Mouse (Mus musculus) embryonic facial prominence, embryonic 13.5 days (tissue): Measurements from ENCODE around the gene 4933406M09Rik. TPM values are rescaled to one million over a fixed set of nuclear protein-coding genes. Genes with fewer than 3 reads are reported as not detected.
A peak's percentile ranks its signal among the peaks of the same experiment; 100 is the strongest.

ENCODE experiments used
- ATAC-seq: fragments of 200-750 bp; cut with Nextera tagmentation; 2 replicates; pipeline ENCODE4 v1.8.0; 2017; ENCODE audit warnings: low read depth; ENCODE audit not compliant: insufficient number of reproducible peaks, insufficient read depth, low FRiP score, low TSS enrichment
- H3K27ac ChIP-seq: fragments of 300-500 bp; sonication (generic); 2 replicates; pipeline ENCODE4 v1.5.1; 2015; ENCODE audit warnings: moderate library complexity, mild to moderate bottlenecking, inconsistent platforms
- H3K27me3 ChIP-seq: fragments of 300-500 bp; sonication (generic); 2 replicates; pipeline ENCODE4 v1.6.1; 2015; ENCODE audit warnings: mild to moderate bottlenecking, inconsistent platforms
- H3K36me3 ChIP-seq: fragments of 300-500 bp; sonication (generic); 2 replicates; pipeline ENCODE4 v1.6.1; 2015; ENCODE audit warnings: mild to moderate bottlenecking, inconsistent platforms
- H3K4me1 ChIP-seq: fragments of 300-500 bp; sonication (generic); 2 replicates; pipeline ENCODE4 v1.6.1; 2015; ENCODE audit warnings: inconsistent platforms
- H3K4me2 ChIP-seq: fragments of 300-500 bp; sonication (generic); 2 replicates; pipeline ENCODE4 v1.6.1; 2015; ENCODE audit warnings: moderate library complexity, mild to moderate bottlenecking, inconsistent platforms
- H3K4me3 ChIP-seq: fragments of 300-500 bp; sonication (generic); 2 replicates; pipeline ENCODE4 v1.5.1; 2015; ENCODE audit warnings: mild to moderate bottlenecking, inconsistent platforms
- H3K9ac ChIP-seq: fragments of 300-500 bp; sonication (generic); 2 replicates; pipeline ENCODE4 v1.6.1; 2015; ENCODE audit warnings: mild to moderate bottlenecking, inconsistent platforms
- H3K9me3 ChIP-seq: fragments of 300-500 bp; sonication (generic); 2 replicates; pipeline ENCODE4 v1.6.1; 2016; ENCODE audit warnings: inconsistent platforms
- WGBS: fragments of 180-500 bp; shearing (Covaris S2); methylation state at CpG from one replicate; pipeline ENCODE4 v1.1.7; 2015; ENCODE audit warnings: mixed read lengths; 5-methylcytosine and 5-hydroxymethylcytosine counted together
- polyA plus RNA-seq: library from polyadenylated mRNA; unstranded; fragments of >200 nt; fragmentation: Nextera tagmentation; extraction: Ambion mirVana; gene quantifications from 2 replicates; pipeline ENCODE4 v1.2.1, GENCODE M21; 2015

Gene 4933406M09Rik
- polyA plus RNA-seq: not detected in 2 replicates

GRCm38 (mm10) chr1:134385666-134386065, at the start of gene 4933406M09Rik:
Gene 4933406M09Rik, plus strand, starts transcription at chr1:134385940.
- Histone ChIP-seq H3K4me1 (peaks cover 9% of the 10 kb centered on the region), H3K27ac (no peak within 1 kb of the TSS), H3K9ac (no peak within 1 kb of the TSS), H3K36me3 (no peaks in the 10 kb centered on the region), H3K27me3 (no peaks in the 10 kb centered on the region), H3K4me3 (no peak within 1 kb of the TSS), H3K4me2 (no peak within 1 kb of the TSS), H3K9me3 (no peaks in the 10 kb centered on the region)
- WGBS: 95% methylated on average over 1 of the region's 1 CpGs
- ATAC-seq: no peak

DNA sequence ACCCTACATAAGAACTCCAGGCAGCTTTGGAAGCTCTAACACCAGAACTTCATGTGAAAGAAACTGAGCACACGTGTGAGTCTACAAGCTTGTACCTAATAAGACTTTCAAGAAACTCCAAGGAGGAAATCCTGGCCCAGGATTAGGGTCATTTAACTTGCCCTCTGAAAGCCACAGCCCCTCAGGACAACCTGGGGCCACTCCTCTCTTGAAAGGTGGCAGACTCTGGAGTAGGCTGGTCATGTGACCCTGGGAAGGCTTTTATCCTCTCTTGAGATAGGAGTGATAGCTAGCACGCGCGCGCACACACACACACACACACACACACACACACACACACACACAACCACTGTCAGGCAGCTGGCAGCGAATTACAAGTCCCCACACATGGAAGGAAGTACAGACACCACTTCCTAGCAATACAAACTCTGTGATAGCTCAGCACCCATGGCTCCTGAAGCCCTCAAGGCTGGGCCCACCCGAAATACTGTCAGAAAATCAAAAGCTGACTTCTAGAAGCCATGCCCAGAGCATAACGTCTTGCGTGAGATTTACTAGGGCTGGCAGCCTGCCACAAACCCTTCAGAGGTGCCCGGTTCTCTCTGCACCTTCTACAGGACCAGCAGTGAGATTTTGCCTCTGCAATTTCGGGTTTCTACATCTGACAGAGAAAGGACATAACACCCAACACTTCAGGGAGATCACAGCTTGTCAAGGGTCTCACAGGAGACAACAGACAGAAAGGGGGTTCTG, 48.6 kb upstream of the 4933406M09Rik start:
- H3K9me3 ChIP-seq: no peaks in the 10 kb centered on the region
- no peak overlapping the region for H3K27ac ChIP-seq
- no peak overlapping the region for H3K9ac ChIP-seq
- no peaks in the 10 kb centered on the region for H3K27me3 ChIP-seq
- WGBS: 80% methylated on average over 11 of the region's 11 CpGs
- H3K4me2 ChIP-seq: no peak overlapping the region
- no peaks in the 10 kb centered on the region for H3K36me3 ChIP-seq
- peaks cover 33% of the 10 kb centered on the region for H3K4me1 ChIP-seq
- no peak for ATAC-seq
- H3K4me3 ChIP-seq: no peak overlapping the region

DNA sequence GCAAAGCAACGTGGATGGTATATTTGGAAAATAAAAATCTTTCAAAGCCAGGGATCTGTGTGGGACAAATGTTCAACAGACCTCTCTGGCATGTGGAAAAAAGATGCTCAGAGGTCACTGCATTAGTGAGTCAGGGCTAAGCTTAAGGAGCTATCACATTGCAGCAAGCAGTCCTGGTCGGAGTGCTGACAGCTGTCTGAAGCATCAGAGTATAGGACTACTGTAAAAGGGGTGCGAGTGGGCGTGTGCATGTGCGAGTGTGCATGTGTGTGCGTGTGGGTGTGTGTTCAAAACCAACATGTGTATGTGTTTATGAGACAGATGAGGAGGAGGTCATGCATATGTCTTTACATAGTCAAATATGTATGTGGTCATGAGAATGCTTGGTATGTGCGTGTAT, 46.6 kb upstream of the 4933406M09Rik start:
- H3K9ac ChIP-seq: no peak overlapping the region
- no peak overlapping the region for H3K4me2 ChIP-seq
- ATAC-seq: no peak
- no peaks in the 10 kb centered on the region for H3K9me3 ChIP-seq
- H3K4me3 ChIP-seq: no peak overlapping the region
- H3K27ac ChIP-seq: no peak overlapping the region
- no peaks in the 10 kb centered on the region for H3K27me3 ChIP-seq
- WGBS: 81% methylated on average over 7 of the region's 7 CpGs
- H3K36me3 ChIP-seq: no peaks in the 10 kb centered on the region
- H3K4me1 ChIP-seq: peaks cover 34% of the 10 kb centered on the region

DNA sequence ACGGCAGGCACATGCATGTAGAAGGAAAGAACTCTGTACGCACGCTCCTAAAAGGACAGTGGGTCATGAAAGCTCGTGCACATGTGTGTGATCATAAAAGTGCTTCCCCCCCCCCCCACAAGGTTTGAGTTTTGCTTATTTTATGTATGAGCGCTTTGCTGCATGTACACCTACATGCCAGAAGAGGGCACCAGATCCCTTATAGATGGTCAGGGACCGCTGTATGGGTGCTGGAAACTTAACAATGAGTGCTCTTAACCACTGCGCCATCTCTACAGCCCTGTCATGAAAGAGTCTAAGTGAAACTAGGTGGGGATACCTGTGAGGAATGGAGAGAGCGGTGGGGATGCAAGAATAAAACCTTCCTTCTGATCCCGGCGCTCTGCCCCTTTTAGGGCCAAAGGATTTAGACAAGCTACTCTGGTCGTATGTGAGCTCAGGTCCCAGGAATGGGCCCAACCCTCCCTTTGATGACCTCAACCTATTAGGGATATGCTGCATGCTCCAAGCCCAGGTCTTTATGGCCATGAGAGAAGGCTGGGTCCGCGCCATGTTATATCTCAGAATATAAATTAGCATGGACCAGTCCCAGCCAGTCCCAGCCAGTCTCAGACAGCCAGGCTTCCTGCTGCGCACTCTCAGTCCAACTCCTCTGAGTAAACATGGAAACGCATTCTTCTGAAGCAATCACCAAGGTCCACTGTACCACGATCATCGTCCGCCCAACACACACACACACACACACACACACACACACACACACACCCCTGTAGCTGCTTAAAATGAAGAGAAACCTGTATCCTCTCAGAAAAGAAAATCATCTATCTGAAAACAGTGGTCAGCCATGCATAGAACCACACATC, 45.8 kb upstream of the 4933406M09Rik start:
- no peak for ATAC-seq

GRCm38 (mm10) chr1:134341641-134342277, 44.0 kb upstream of the 4933406M09Rik start:
- 71% methylated on average over 5 of the region's 5 CpGs for WGBS
- H3K4me2 ChIP-seq: no peak overlapping the region
- H3K36me3 ChIP-seq: peaks cover 11% of the 10 kb centered on the region
- H3K9ac ChIP-seq: no peak overlapping the region
- no peaks in the 10 kb centered on the region for H3K9me3 ChIP-seq
- H3K27me3 ChIP-seq: no peaks in the 10 kb centered on the region
- no peak overlapping the region for H3K27ac ChIP-seq
- H3K4me1 ChIP-seq: peaks cover 17% of the 10 kb centered on the region; the same call in 1 of the 2 replicates
- H3K4me3 ChIP-seq: no peak overlapping the region
- ATAC-seq: no peak

More for the DNA sequence above, 45.8 kb upstream of the 4933406M09Rik start:
- Histone ChIP-seq H3K27me3 (no peaks in the 10 kb centered on the region), H3K9me3 (no peaks in the 10 kb centered on the region), H3K36me3 (no peaks in the 10 kb centered on the region), H3K4me2 (no peak overlapping the region), H3K27ac (no peak overlapping the region), H3K4me3 (no peak overlapping the region), H3K4me1 (peaks cover 30% of the 10 kb centered on the region; the same call in 1 of the 2 replicates), H3K9ac (no peak overlapping the region)
- 94% methylated on average over 18 of the region's 18 CpGs for WGBS

GRCm38 (mm10) chr1:134342278-134342664, 43.5 kb upstream of the 4933406M09Rik start:
- Histone ChIP-seq H3K27ac (no peak overlapping the region), H3K36me3 (peaks cover 16% of the 10 kb centered on the region), H3K9ac (no peak overlapping the region), H3K4me2 (no peak overlapping the region), H3K4me1 (peaks cover 15% of the 10 kb centered on the region; the same call in 1 of the 2 replicates), H3K9me3 (no peaks in the 10 kb centered on the region), H3K27me3 (no peaks in the 10 kb centered on the region), H3K4me3 (no peak overlapping the region)
- WGBS: 40% methylated on average over 2 of the region's 2 CpGs
- ATAC-seq: no peak

GRCm38 (mm10) chr1:134342781-134343310, 42.9 kb upstream of the 4933406M09Rik start:
- Histone ChIP-seq H3K4me3 (no peak overlapping the region), H3K36me3 (peaks cover 20% of the 10 kb centered on the region), H3K27me3 (no peaks in the 10 kb centered on the region), H3K4me1 (peaks cover 15% of the 10 kb centered on the region; the same call in 1 of the 2 replicates), H3K9me3 (no peaks in the 10 kb centered on the region), H3K27ac (no peak overlapping the region), H3K9ac (no peak overlapping the region), H3K4me2 (0 out of 2 replicates have a peak overlapping the region, but pooled peaks have one; percentile 96)
- no peak for ATAC-seq
- 74% methylated on average over 8 of the region's 8 CpGs for WGBS

GRCm38 (mm10) chr1:134343567-134343966, 42.2 kb upstream of the 4933406M09Rik start:
- Histone ChIP-seq H3K4me3 (peak overlapping the region; percentile 59), H3K4me1 (peaks cover 15% of the 10 kb centered on the region; the same call in 1 of the 2 replicates), H3K4me2 (peak overlapping the region; percentile 96), H3K9me3 (no peaks in the 10 kb centered on the region), H3K9ac (peak overlapping the region; percentile 75), H3K36me3 (peaks cover 23% of the 10 kb centered on the region), H3K27me3 (no peaks in the 10 kb centered on the region), H3K27ac (no peak overlapping the region)
- no peak for ATAC-seq
- WGBS: 11% methylated on average over 2 of the region's 2 CpGs

- H3K27ac ChIP-seq: no peak overlapping the region
- H3K27me3 ChIP-seq: no peaks in the 10 kb centered on the region
- H3K9me3 ChIP-seq: no peaks in the 10 kb centered on the region
- peaks cover 26% of the 10 kb centered on the region for H3K36me3 ChIP-seq
- H3K4me1 ChIP-seq: peaks cover 15% of the 10 kb centered on the region; the same call in 1 of the 2 replicates
- 2% methylated on average over 54 of the region's 54 CpGs for WGBS
- ATAC-seq: peak; percentile 92
- peak overlapping the region; percentile 75 for H3K9ac ChIP-seq
- H3K4me3 ChIP-seq: peak overlapping the region; percentile 59
- H3K4me2 ChIP-seq: peak overlapping the region; percentile 96
Measured at GRCm38 (mm10) chr1:134344005-134344950, 41.5 kb upstream of the 4933406M09Rik start.

DNA sequence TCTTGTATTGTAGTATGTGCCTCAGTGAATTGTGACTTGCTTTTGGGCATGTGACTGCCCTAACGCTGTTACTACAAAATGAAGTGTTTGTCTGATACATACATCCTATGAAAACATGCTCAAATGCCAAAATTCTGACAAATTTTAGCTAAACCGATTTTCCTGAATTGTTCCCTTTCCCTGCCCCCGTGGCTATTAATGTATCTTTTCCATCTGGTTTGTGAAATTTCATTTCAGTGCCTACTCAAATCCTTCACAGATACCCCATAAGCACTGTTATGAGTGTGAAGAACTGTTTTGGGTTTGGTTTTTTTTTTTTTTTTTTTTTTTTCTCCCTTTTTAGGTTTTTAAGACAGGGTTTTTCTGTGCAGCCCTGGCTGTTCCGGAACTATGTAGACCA, 40.7 kb upstream of the 4933406M09Rik start:
- Histone ChIP-seq H3K4me1 (peaks cover 15% of the 10 kb centered on the region; the same call in 1 of the 2 replicates), H3K9ac (no peak overlapping the region), H3K9me3 (no peaks in the 10 kb centered on the region), H3K4me2 (peak overlapping the region; percentile 96), H3K4me3 (peak overlapping the region; percentile 59), H3K27me3 (no peaks in the 10 kb centered on the region), H3K36me3 (peaks cover 34% of the 10 kb centered on the region), H3K27ac (no peak overlapping the region)
- ATAC-seq: no peak
- WGBS: 75% methylated on average over 4 of the region's 4 CpGs
